Mouse (Mus musculus) ES-E14 (cell line): ENCODE measurements around the gene Ttll5. TPM values are rescaled to one million over a fixed set of nuclear protein-coding genes. Genes with fewer than 3 reads are reported as not detected.
A peak's percentile ranks its signal among the peaks of the same experiment; 100 is the strongest.

ENCODE experiments used
- DNase-seq: peaks from one replicate; pipeline ENCODE4 v3.0.0-alpha.2; 2013; ENCODE audit warnings: low read depth, low spot score
- H3K27ac ChIP-seq: 2 replicates; pipeline ENCODE4 v1.5.1; 2012; ENCODE audit warnings: low read depth, mild to moderate bottlenecking, low read length, moderate library complexity, mixed read lengths; ENCODE audit not compliant: poor library complexity, insufficient read depth, severe bottlenecking
- H3K36me3 ChIP-seq: 2 replicates; pipeline ENCODE4 v1.6.1; 2012; ENCODE audit warnings: mild to moderate bottlenecking, low read length, moderate library complexity, mixed read lengths; ENCODE audit not compliant: control insufficient read depth, poor library complexity, insufficient read depth, severe bottlenecking
- H3K4me1 ChIP-seq, 2 experiments: fragments of 150-350 bp in 1 of 2; sonication (generic) in 1 of 2; 2 replicates each; pipeline ENCODE4 v1.6.1; 2012; ENCODE audit warnings: low read length in 2 of 2, mild to moderate bottlenecking in 1 of 2, mixed read lengths in 1 of 2; ENCODE audit not compliant: control insufficient read depth in 2 of 2, insufficient read depth in 2 of 2, poor library complexity in 1 of 2
- H3K4me3 ChIP-seq, 2 experiments: fragments of 150-350 bp in 1 of 2; sonication (generic) in 1 of 2; 2 replicates each; pipeline ENCODE4 v1.5.1; 2012; ENCODE audit warnings: low read length in 2 of 2, low read depth in 1 of 2, mild to moderate bottlenecking in 1 of 2, mixed read lengths in 1 of 2; ENCODE audit not compliant: insufficient read depth in 1 of 2, poor library complexity in 1 of 2, severe bottlenecking in 1 of 2
- H3K9ac ChIP-seq: 2 replicates; pipeline ENCODE4 v1.6.1; 2012; ENCODE audit warnings: low read depth, mild to moderate bottlenecking, low read length, mixed read lengths; ENCODE audit not compliant: poor library complexity, insufficient read depth, severe bottlenecking
- H3K9me3 ChIP-seq: fragments of 150-350 bp; sonication (generic); 2 replicates; pipeline ENCODE4 v1.6.1; 2012; ENCODE audit warnings: low read depth, mild to moderate bottlenecking, low read length; ENCODE audit not compliant: control insufficient read depth, insufficient read depth
- CHD2 ChIP-seq: IDR thresholded peaks from 2 replicates; pipeline ENCODE4 v1.6.1; 2014; ENCODE audit warnings: mild to moderate bottlenecking, low read depth, low read length, inconsistent platforms
- HCFC1 ChIP-seq: IDR thresholded peaks from 2 replicates; pipeline ENCODE4 v1.6.1; 2012; ENCODE audit warnings: low read length, inconsistent platforms, borderline replicate concordance; ENCODE audit not compliant: insufficient read depth
- MAFK ChIP-seq: IDR thresholded peaks from 2 replicates; pipeline ENCODE4 v1.6.1; 2014; ENCODE audit warnings: mild to moderate bottlenecking, low read depth, low read length, inconsistent platforms; ENCODE audit not compliant: insufficient read depth
- ZC3H11A ChIP-seq: IDR thresholded peaks from 2 replicates; pipeline ENCODE4 v1.6.1; 2012; ENCODE audit warnings: low read depth, mild to moderate bottlenecking, inconsistent platforms, low read length, borderline replicate concordance
- ZNF384 ChIP-seq: IDR thresholded peaks from 2 replicates; pipeline ENCODE4 v1.6.1; 2012; ENCODE audit warnings: low read depth, low read length, inconsistent platforms
- in situ Hi-C, 2 experiments: fragments of 600-800 bp; cut with MboI; formaldehyde crosslinking; loops; one replicate each; pipeline ENCODE4 v1.15.1; 2025; ENCODE audit warnings: low sequenced_read_pairs in 2 of 2, inconsistent platforms in 1 of 2; ENCODE audit not compliant: unreplicated experiment in 2 of 2
- total RNA-seq: library from RNA; depleted of rRNA; stranded (reverse); fragments of 300-350 nt; gene quantifications from 2 replicates; pipeline ENCODE4 v1.2.3, GENCODE M21; 2012

Gene Ttll5
- total RNA-seq, 1 experiment: 18.6 TPM

- H3K4me3 ChIP-seq: no peak overlapping the region
- TF ChIP-seq HCFC1 (no peak), ZC3H11A (no peak), ZNF384 (no peak), CHD2 (no peak), MAFK (no peak)
- no peak for DNase-seq
- H3K36me3 ChIP-seq: no peaks in the 10 kb centered on the region
- peaks cover 0 to 3% of the 10 kb centered on the region in 2 experiments; a peak in 1 of 4 replicates for H3K4me1 ChIP-seq
- in situ Hi-C loops: no loop called here
- H3K9me3 ChIP-seq: no peaks in the 10 kb centered on the region
- no peak overlapping the region for H3K27ac ChIP-seq
- H3K9ac ChIP-seq: no peak overlapping the region
Observed at GRCm38 (mm10) chr12:86071432-86071831, 247.0 kb downstream of the Ttll5 start.

- TF ChIP-seq MAFK: no peak
- no peak for TF ChIP-seq CHD2
- no peak for TF ChIP-seq ZC3H11A
- no peak for TF ChIP-seq ZNF384
- no peak for TF ChIP-seq HCFC1
- in situ Hi-C loops: no loop called here
Observed at GRCm38 (mm10) chr12:86074681-86075080, 250.2 kb downstream of the Ttll5 start.

GRCm38 (mm10) chr12:86075358-86075757 lies 250.9 kb downstream of the Ttll5 start:
- H3K4me1 ChIP-seq: no peaks in the 10 kb centered on the region
- in situ Hi-C loops: no loop called here
- H3K9ac ChIP-seq: no peak overlapping the region
- peak overlapping the region in 1 of 2 experiments; percentile 11; a peak in 1 of 4 replicates for H3K4me3 ChIP-seq
- no peak overlapping the region for H3K27ac ChIP-seq
- DNase-seq: no peak
- H3K36me3 ChIP-seq: no peaks in the 10 kb centered on the region
- H3K9me3 ChIP-seq: no peaks in the 10 kb centered on the region
- TF ChIP-seq ZC3H11A (no peak), MAFK (no peak), ZNF384 (no peak), HCFC1 (no peak), CHD2 (no peak)

More at GRCm38 (mm10) chr12:86074681-86075080, 250.2 kb downstream of the Ttll5 start:
- Histone ChIP-seq H3K9ac (no peak overlapping the region), H3K4me1 (no peaks in the 10 kb centered on the region), H3K27ac (no peak overlapping the region), H3K4me3 (no peak overlapping the region), H3K36me3 (no peaks in the 10 kb centered on the region), H3K9me3 (no peaks in the 10 kb centered on the region)
- DNase-seq: no peak

GRCm38 (mm10) chr12:86076321-86076901 lies 252.0 kb downstream of the Ttll5 start:
- H3K9ac ChIP-seq: no peak overlapping the region
- H3K4me1 ChIP-seq: no peaks in the 10 kb centered on the region
- no peak for DNase-seq
- H3K27ac ChIP-seq: no peak overlapping the region
- H3K4me3 ChIP-seq: no peak overlapping the region
- no peaks in the 10 kb centered on the region for H3K9me3 ChIP-seq
- TF ChIP-seq ZNF384 (no peak), HCFC1 (no peak), MAFK (no peak), CHD2 (no peak), ZC3H11A (no peak)
- H3K36me3 ChIP-seq: no peaks in the 10 kb centered on the region
- in situ Hi-C loops: no loop called here
